Mouse (Mus musculus) urinary bladder, postnatal 4 days (tissue): ENCODE data around the gene Ang.

Experiments
- DNase-seq, 2 experiments: peaks; one replicate each; pipeline ENCODE4 v3.0.0; 2021 to 2022; ENCODE audit warnings: low spot score in 2 of 2

Gene Ang

DNA sequence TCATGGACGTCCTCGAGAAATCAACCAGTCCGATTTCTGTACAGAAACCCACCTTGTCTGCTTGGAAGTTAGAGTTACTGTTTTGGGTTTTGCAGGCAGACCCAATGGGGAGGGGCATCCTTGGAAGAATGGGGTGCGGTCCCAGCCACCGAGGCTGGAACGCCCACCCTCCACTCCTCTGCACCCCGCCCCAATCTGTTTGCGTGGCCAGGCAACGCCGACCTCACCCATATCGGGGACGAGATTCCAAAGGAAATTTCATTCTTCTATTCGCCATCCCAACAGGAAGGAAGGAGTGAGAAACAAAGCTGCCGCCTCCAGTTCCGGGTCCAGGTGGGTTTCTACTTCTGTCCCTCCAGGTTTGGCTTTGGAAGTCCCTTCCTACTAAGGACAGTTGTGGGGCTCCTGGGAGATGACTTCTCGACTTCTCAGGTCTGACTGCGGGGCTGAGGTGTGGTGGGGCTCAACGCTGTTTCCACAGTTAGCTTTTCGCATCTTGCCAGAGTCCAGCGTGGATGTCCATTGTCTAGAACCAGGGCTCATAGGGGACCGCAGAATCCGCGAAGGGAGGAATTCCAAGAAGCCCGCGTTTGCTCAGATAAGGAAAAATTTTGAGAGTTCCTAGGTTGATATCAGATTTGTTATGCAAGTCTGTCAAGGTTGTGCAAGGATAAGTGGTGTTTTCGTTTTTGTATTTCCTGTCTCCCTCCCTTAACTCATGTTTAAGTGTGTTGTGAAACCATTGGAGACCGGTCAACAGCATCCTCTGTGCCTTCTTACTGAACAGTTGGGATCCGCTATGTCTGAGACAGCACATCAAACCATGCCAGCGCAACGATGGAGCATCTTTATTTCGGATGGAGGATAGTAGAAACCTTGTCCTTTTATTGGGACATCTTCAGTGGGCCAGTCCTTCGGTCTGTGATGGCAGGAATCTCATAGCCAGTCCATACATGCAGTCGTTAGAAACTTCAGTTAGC is at the start of gene Ang, which contains the start of gene Rnase4:
Gene Ang, plus strand, starts transcription at position 230 of the 980 bp plus-strand sequence.
Gene Rnase4, plus strand, starts transcription at position 157 of the 980 bp plus-strand sequence.
- DNase-seq: peak; percentile 73

DNA sequence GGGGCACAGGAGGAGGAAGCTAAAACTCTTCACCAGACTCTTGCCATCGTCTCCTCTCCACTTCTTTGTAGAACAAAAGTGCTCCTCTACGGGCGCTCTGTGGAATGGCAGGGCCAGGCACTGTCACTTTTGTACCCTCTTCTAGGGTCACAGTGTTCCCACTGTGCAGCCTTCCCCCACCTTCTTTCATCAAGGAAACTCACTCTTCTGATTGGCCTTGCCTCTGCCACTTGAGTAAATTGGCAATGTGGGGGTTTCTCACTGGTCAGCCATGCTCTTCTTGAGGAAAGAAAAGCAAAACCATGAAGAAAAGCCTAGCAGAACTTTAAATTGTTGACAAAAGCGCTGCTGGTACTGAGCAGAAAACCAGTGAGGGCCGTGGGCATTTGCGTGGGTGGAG is 49.2 kb upstream of the Ang start, which contains the start of gene Rnase9:
Gene Rnase9, minus strand, starts transcription at position 101 of the 400 bp plus-strand sequence.
- no peak for DNase-seq

DNA sequence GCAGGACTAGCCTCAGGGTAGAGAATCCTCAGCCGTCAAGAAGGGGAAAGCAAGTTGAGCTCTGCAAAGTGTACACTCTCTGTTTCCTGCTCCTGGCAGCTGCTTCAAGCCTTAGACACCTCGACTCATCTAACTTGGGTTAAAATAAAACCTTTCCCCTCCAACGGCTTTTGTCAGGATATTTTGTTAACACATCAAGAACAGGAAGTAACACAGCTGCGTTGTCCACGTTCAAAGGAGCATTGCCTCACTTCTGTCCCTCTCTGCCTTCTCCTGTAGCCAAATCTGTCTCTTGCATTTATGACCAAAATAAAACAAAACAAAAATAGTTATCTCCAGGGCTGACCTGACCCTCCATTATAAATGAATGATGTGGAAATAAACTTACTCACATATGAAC is 43.1 kb upstream of the Ang start:
- DNase-seq: no peak

DNA sequence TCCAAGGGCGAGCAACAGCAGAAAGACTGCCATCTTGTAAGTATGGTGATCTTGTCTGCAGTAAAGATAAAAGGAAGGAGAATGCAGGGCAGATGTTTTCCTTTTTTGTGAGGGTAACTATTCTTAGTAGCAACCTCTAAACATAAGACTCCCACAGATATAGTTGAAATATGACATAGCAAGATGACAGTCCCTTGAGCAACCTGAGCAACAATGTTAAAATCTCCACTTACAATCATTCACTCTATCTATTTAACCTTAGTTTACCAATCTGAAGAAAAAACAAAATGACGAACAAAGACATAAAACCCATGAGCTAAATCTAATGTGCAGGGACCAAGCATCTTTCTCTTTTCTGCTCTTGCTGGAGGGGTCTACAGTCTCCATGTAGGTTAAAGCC is 40.9 kb upstream of the Ang start, which contains the start of gene Rnase11:
Gene Rnase11, minus strand, starts transcription at position 101 of the 400 bp plus-strand sequence.
- DNase-seq: no peak

DNA sequence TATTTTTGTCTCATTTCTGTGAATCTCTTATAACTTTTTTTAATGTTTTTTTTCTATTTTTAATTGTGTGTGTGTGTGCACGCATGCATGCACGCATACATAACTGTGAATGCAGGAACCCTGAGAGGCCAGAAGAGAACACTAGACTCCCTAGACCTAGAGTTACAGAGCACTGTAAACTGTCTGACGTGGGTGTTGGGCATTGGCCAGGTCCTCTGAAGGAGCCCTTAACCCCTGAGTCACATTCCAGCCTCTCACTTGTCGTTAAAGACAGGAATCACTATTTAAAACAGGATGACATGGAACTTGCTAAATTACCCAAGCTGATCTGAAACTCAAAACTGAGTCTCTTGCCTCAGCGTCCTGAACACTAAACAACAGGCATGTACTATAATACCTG is 39.0 kb upstream of the Ang start:
- DNase-seq: no peak

DNA sequence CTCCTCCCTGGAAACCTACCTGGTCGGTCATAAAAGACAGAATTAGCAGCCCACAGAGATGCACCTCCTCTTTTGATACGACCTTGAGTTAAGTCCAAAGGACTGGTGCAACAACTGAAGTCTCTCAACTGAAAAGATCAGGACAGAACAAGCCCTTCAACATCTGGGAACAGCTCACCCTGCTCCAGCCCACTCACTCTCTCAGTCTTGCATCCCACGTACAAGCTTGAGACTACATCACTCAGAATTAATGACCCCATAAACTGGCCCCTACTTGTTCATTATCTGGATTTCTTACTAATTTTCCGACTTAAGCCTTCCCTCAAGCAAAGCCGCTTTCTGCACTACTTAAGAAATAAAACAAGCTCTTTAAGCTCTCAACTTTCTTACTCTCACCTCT is 37.8 kb upstream of the Ang start:
- no peak for DNase-seq

DNA sequence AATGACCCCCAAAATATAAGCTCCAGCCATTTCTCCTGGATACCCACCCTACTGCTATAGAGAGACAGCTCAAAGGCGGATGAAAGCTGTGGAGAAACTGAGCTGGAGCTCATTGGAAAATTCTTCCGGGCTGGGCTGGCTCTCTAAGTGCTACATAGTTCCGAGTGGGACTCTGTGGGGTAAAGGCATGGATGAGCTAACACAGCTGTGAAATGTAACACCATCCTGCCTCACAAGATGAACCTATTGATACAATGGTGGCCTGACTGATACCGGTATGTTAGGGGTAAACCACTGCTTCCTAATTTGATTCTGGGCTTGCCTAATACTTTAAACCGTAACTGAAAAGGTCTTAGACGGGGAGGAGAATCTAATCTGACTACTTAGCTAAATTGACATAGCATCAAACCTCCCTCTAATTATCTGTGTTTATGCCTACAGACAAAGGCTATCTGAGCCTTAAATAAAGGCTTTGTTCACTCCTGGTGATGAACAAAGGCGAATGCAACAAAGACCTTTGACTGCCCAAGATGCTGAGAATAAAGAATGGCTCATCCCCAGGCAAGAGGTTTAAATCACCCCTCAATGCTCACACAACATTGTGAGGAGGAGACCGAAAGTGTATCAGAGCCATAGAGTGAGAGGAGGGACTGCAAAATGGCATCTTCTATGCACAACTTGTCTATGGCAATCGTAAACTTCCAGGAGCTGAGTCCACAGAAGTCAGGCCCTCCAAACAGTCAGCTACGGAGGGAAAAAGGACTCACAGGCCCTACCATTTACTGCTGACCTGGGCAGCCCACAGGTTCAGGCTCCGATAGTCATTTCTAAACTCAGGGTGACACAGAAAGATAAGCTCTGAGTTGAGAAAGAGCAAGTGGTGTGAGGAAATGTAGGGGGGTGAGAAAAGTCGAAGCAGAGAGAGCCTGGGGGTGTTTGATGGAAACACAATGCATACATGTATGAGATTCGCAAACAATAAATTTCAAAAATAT is 36.4 kb upstream of the Ang start:
- no peak for DNase-seq

DNA sequence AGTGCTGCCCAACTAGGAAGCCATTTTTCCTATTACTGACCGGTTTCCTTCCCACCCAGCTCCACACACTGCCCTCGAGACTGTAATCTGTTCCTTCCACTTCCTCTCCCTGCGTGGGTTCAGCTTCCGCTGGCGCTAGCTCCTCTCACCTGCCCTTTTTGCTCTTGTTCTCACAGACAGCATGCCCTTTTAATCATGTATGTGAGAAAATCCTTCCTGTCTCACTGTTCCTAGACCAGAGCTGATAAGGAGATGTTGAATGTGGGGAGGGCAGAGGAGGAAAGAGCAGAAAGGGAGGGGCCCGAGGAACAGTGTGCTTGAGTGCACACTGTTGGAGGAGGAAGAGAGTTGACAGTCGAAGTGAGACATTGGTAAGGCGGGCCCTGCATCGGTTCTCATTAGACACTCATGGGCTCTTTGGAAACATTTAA is 33.5 kb upstream of the Ang start, which contains the start of gene Rnase12:
Gene Rnase12, minus strand, starts transcription at position 261 of the 431 bp plus-strand sequence.
- no peak for DNase-seq

DNA sequence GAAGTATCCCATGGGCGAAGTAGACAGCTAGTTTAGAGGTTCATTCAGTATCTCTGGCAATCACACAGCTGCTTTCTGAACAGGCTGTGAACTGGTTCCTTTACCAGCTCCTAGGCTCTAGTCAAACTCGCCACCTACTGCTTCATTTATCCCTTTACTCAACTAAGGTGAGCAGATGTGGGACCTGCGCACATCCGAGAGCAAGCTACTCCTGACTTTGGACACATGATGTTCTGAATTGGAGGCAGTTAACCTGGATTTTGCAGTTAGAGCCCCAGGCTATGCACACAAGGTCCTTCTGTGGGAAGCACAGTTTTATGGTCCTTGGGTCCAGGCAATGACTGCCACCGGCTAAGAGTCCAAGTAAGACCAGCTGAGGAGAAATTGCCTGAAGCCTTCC is 30.2 kb upstream of the Ang start:
- no peak for DNase-seq

DNA sequence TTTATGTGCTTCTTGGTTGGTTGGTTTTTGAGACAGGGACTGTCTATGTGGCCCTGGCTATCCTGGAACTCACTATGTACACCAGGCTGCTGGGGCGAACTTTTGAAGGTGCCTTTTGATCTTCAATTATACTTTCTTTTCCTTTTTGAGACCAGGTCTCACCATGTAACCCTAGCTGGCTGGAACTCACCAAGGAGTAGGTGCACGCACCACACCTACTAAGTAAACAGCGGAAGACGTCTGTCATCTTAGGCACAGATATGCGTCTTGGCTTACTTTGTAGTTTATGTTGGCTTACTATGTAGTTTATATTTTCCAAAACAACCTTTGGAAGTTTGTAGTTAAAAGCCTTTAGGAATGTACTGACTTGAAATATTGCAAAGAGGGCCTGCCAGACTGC is 22.0 kb upstream of the Ang start:
- DNase-seq: no peak

DNA sequence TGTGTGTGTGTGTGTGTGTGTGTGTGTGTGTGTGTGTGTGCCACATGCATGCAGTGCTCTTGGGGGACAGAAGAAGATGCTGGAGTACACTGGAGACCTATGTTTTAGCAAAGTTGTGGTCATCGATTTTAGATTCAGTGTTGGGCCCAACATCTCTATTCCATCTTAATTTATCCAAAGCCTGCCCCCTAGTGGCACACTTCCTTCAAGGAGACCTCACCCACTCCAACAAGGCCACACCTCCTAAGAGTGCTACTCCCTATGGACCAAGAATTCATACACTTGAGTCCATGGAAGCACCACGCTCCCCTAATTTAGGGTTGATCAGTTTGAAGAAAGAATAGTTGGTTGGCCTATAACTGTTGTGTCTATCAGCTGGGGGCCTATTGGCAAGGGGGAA is 21.3 kb upstream of the Ang start:
- no peak for DNase-seq

DNA sequence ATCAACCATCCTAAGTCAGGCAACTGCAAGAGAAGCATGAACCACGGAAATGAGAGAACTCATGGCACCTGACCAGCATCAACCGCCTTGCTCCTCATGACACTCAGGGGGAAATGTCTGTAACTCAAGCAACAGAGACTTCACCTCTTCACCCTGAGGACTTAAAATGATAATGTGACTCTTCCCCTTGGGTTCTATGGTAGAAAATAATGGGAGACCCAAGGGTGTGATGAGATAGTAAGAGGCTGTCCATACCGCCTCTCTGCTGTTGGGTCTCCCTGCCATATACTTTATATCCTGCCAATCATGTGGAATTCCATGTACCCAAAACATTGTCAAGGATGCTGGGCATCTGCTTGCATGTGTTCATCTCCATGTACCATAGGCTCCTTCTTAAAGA is 16.6 kb upstream of the Ang start, which contains the start of gene Olfr750:
Gene Olfr750, minus strand, starts transcription at position 101 of the 400 bp plus-strand sequence.
- no peak for DNase-seq

DNA sequence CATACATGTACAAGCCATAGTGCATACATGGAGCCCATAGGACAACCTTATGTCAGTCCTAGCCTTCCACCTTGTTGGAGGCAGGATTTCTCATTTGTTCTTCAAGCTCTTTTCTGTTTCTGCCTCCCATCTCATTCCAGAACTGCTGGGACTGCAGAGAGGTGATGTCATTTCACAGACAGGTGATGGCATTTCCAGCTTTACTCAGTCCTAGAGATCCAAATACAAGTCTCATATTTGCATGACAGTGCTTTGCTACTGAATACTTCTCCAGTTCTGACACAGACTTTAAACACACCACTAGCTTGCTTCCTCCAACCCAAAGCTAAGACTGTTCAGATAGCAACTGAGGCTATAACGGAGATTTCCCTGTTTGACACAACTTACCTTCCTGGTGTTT is 11.8 kb upstream of the Ang start:
- DNase-seq: no peak

DNA sequence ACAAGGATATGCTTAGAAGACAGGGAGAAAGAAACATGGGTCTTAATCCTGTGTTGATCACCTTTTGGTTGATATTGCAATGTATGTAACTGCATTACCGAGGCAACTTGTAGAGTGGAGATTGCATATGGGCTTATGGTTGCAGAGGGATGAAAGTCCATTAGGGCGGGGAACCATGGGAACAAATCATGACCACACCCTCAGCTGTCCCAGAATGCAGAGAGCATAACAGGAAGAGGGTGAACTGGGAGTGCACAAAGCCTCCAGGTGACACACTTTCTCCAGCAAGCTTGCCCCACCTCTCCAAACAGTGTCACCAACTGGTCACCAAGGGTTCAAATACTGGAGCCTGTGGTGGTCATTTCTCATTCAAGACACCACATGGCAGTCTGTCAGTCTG is 9.9 kb upstream of the Ang start:
- DNase-seq: no peak

DNA sequence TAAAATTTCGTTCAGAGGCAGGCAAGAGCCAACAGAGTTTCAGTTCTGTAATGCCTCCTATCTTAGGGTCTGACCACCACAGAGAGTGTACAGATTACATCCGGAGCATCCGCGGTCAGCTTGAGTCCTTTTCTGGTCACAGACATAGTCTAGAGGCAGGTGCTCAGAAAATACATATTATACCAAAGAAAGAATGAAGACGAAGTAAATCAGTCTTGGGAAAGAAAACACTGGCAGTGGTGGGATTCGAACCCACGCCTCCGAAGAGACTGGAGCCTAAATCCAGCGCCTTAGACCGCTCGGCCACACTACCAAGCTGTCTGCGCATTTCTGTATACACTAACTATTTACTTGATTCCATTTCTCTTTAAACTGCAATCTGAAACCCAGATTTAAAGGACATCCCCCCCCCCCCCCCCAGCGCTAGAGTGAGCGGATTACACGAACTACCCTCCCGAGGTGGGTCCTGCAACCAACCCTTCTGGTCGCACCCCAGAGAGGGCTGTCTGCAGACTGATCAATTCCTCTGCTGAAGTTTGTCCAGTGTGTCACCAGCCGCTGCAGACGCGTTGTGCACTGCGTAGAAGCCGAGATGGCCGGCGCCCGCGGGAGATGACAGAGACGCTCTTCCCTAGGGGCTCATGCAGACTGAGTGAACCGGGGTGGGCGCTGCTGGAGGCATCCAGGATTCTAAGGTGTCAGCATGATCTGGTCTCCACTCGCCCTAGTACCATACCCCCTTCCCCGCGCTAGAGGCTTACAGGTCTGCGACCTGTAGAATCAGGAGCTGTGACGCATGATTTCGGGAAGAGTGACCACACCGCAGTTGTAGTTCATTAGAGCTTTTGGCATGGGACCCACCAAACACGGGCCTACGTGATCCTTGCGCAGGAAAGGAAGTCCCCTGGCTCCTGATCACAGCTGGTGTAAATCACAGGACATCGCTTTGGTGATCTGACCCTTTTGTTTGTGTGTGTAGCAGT is 8.1 kb upstream of the Ang start:
- no peak for DNase-seq

DNA sequence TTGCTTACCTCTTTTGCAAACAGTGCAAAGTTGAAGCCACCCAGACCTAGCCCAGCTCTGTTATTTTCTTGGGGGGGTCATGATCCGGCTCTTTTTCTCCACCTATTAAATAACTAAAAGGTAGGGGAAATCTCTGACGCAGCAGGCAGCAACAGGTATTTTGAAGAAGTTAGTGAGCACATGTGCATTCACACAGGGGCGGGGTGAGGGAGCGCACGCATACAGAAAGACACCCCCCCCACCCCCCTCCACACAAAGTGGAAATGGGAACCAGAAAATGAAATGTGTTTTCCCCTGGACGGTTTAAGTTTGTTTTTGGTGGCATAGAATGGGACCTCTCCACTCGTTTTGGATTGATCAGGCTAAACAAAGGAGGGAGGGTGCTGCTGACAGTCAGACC is 7.1 kb upstream of the Ang start:
- DNase-seq: no peak

DNA sequence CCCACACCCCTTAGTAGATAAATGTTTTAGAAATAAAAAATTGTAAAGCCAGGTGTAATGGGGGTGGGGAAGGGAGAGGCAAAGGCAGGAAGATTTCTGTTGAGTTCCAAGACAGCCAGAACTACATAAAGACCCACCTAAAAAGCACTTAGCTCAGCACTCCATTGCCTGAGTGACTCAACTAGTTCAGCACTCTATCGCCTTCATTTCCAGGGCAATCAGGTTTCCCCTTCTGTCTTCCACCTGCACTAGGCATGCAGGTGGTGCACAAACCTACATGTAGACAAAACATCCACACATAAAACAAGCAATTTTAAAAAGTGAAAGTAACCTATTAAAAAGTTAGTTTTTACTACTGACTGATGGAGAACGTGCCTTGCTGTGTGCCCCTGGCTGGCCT is 5.9 kb upstream of the Ang start:
- DNase-seq: no peak

DNA sequence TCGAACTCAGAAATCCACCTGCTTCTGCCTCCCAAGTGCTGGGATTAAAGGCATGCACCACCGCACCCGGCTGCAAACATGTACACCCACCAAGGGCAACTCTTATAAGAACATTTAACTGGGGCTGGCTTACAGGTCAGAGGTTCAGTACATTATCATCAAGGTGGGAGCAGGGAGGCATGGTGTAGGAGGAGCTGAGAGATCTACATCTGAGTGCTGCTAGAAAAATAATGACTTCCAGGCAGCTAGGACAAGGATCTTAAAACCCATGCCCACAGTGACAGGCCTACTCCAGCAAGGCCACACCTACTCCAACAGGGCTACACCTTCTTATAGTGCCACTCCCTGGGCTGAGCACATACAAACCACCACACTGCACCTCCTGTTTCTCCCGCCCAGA is 5.0 kb upstream of the Ang start:
- DNase-seq: no peak

DNA sequence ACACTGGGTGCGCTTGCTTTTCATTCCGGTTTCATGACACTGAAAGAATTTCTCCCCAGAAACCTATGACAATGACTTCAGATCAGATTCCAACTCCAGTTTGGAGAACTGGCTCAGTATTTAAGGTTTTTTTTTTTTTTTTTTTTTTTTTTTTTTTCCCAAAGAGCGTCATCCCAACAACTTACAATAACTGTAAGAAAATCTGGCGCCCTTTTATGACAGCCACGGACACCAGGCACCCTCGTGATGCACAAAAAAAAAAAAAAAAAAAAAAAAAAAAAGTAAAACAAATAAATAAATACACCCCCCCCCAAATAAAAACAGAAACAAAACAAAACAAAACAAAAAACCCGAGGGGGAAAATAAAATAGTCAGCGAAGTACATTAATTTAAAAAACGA is 3.2 kb upstream of the Ang start:
- DNase-seq: no peak

DNA sequence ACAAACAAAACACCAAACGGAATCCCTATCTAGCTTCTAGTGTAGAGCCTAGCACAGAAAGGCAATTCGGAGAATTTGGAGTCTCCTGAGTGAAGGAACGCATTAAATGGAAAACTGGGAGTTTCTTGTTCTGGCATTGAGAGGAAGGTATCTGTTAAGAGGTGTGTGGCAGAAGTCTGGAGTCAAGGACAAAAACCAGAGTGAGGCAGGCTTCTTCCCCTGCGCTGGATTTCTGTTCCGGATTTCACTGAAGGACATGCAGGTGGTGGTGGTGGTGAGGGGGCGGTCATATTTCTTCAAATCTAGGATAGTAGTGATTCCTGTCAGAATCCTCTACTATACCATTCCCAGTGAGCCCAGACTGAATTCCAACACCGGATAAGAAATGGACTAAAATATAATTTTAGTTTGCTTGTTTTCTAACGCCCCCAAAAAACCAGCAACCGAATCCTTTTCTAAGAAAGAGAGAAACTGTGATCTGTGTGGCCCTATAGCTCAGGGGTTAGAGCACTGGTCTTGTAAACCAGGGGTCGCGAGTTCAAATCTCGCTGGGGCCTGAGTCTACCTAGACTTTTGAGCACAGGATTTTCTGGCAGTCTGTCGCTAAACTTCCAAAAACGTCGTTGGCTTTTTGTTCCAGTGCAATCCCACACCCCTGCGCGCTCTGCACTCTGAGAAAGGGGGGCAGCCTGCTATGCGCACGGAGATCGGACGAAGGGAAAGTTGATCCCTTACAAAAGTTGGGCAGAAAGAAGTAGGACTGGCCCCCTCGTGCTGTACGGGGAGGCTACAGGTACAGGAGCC is 2.6 kb upstream of the Ang start:
- DNase-seq: peak; percentile 61 to 82
